Mouse (Mus musculus): Measurements from ENCODE around the gene Dkk2. TPM values are rescaled to one million over a fixed set of nuclear protein-coding genes. Genes with fewer than 3 reads are reported as not detected.

The Dkk2 gene
- polyA plus RNA-seq, 2 experiments = 0.24 to 0.35 TPM

GRCm38 (mm10) chr3:132131939-132132338 lies 46.8 kb downstream of the Dkk2 start:
- TF ChIP-seq CTCF (IDR thresholded peaks at IDR 0.05; ENCODE audit: low read depth) (no peak), EP300 (IDR thresholded peaks at IDR 0.05; ENCODE audit: low read depth) (no peak)
- Histone ChIP-seq H3K9me3 (ENCODE audit: control insufficient read depth, low read length) (no peaks in the 10 kb centered on the region), H3K4me1 (replicated peaks; ENCODE audit: control insufficient read depth in 2 of 2, insufficient read depth in 2 of 2, low read length in 1 of 2) (no peaks in the 10 kb centered on the region), H3K27ac (no peak overlapping the region), H3K27me3 (ENCODE audit: control insufficient read depth, insufficient read depth, low read length) (no peaks in the 10 kb centered on the region), H3K36me3 (replicated peaks; ENCODE audit: control insufficient read depth, insufficient read depth, low read depth) (no peaks in the 10 kb centered on the region), H3K4me2 (ENCODE audit: low read depth) (no peak overlapping the region), H3K4me3 (ENCODE audit: insufficient read depth in 1 of 2, low read depth in 2 of 2, low read length in 2 of 2) (no peak overlapping the region), H3K9ac (replicated peaks) (no peak overlapping the region)
- 69% methylated on average over 4 of the region's 4 CpGs for WGBS (ENCODE audit: insufficient replicate concordance)
- no peak for DNase-seq (ENCODE audit: low read depth in 3 of 3, low spot score in 3 of 3)
- no peak for ATAC-seq (ENCODE audit: insufficient read depth)

GRCm38 (mm10) chr3:132134502-132134901 lies 49.4 kb downstream of the Dkk2 start:
- TF ChIP-seq CTCF (IDR thresholded peaks at IDR 0.05; ENCODE audit: low read depth) = no peak
- TF ChIP-seq EP300 (IDR thresholded peaks at IDR 0.05; ENCODE audit: low read depth) = no peak
- H3K4me1 ChIP-seq (replicated peaks; ENCODE audit: control insufficient read depth in 2 of 2, insufficient read depth in 2 of 2, low read length in 1 of 2) = no peaks in the 10 kb centered on the region
- DNase-seq (ENCODE audit: low read depth in 3 of 3, low spot score in 3 of 3) (no peak), ATAC-seq (ENCODE audit: insufficient read depth) (no peak)
- WGBS (ENCODE audit: insufficient replicate concordance) = 17% methylated on average over 1 of the region's 1 CpGs
- no peaks in the 10 kb centered on the region for H3K9me3 ChIP-seq (ENCODE audit: control insufficient read depth, low read length)
- no peak overlapping the region for H3K4me2 ChIP-seq (ENCODE audit: low read depth)
- H3K9ac ChIP-seq (replicated peaks) = no peak overlapping the region
- no peaks in the 10 kb centered on the region for H3K27me3 ChIP-seq (ENCODE audit: control insufficient read depth, insufficient read depth, low read length)
- no peaks in the 10 kb centered on the region for H3K36me3 ChIP-seq (replicated peaks; ENCODE audit: control insufficient read depth, insufficient read depth, low read depth)
- no peak overlapping the region for H3K4me3 ChIP-seq (ENCODE audit: insufficient read depth in 1 of 2, low read depth in 2 of 2, low read length in 2 of 2)
- no peak overlapping the region for H3K27ac ChIP-seq

- no peak overlapping the region for H3K4me2 ChIP-seq (ENCODE audit: low read depth)
- no peak for ATAC-seq (ENCODE audit: insufficient read depth)
- H3K27me3 ChIP-seq (ENCODE audit: control insufficient read depth, insufficient read depth, low read length) = no peaks in the 10 kb centered on the region
- TF ChIP-seq EP300 (IDR thresholded peaks at IDR 0.05; ENCODE audit: low read depth) (no peak), CTCF (IDR thresholded peaks at IDR 0.05; ENCODE audit: low read depth) (no peak)
- no peaks in the 10 kb centered on the region for H3K9me3 ChIP-seq (ENCODE audit: control insufficient read depth, low read length)
- no peak overlapping the region for H3K27ac ChIP-seq
- H3K36me3 ChIP-seq (replicated peaks; ENCODE audit: control insufficient read depth, insufficient read depth, low read depth) = no peaks in the 10 kb centered on the region
- H3K4me1 ChIP-seq (replicated peaks; ENCODE audit: control insufficient read depth in 2 of 2, insufficient read depth in 2 of 2, low read length in 1 of 2) = no peaks in the 10 kb centered on the region
- 70% methylated on average over 11 of the region's 11 CpGs for WGBS (ENCODE audit: insufficient replicate concordance)
- no peak overlapping the region for H3K4me3 ChIP-seq (ENCODE audit: insufficient read depth in 1 of 2, low read depth in 2 of 2, low read length in 2 of 2)
- H3K9ac ChIP-seq (replicated peaks) = no peak overlapping the region
- no peak for DNase-seq (ENCODE audit: low read depth in 3 of 3, low spot score in 3 of 3)
Observed at GRCm38 (mm10) chr3:132137802-132138378, 52.8 kb downstream of the Dkk2 start.

GRCm38 (mm10) chr3:132141031-132141430 lies 55.9 kb downstream of the Dkk2 start:
- H3K9ac ChIP-seq (replicated peaks) = no peak overlapping the region
- no peak for DNase-seq (ENCODE audit: low read depth in 3 of 3, low spot score in 3 of 3)
- H3K4me3 ChIP-seq (ENCODE audit: insufficient read depth in 1 of 2, low read depth in 2 of 2, low read length in 2 of 2) = no peak overlapping the region
- no peaks in the 10 kb centered on the region for H3K27me3 ChIP-seq (ENCODE audit: control insufficient read depth, insufficient read depth, low read length)
- no peaks in the 10 kb centered on the region for H3K36me3 ChIP-seq (replicated peaks; ENCODE audit: control insufficient read depth, insufficient read depth, low read depth)
- H3K27ac ChIP-seq = no peak overlapping the region
- no peak for ATAC-seq (ENCODE audit: insufficient read depth)
- TF ChIP-seq CTCF (IDR thresholded peaks at IDR 0.05; ENCODE audit: low read depth) (no peak), EP300 (IDR thresholded peaks at IDR 0.05; ENCODE audit: low read depth) (no peak)
- no peaks in the 10 kb centered on the region for H3K9me3 ChIP-seq (ENCODE audit: control insufficient read depth, low read length)
- no peak overlapping the region for H3K4me2 ChIP-seq (ENCODE audit: low read depth)
- 34% methylated on average over 4 of the region's 4 CpGs for WGBS (ENCODE audit: insufficient replicate concordance)
- H3K4me1 ChIP-seq (replicated peaks; ENCODE audit: control insufficient read depth in 2 of 2, insufficient read depth in 2 of 2, low read length in 1 of 2) = no peaks in the 10 kb centered on the region

GRCm38 (mm10) chr3:132149446-132150025 lies 64.4 kb downstream of the Dkk2 start:
- no peaks in the 10 kb centered on the region for H3K27me3 ChIP-seq (ENCODE audit: control insufficient read depth, insufficient read depth, low read length)
- TF ChIP-seq CTCF (IDR thresholded peaks at IDR 0.05; ENCODE audit: low read depth) (no peak), EP300 (IDR thresholded peaks at IDR 0.05; ENCODE audit: low read depth) (no peak)
- no peaks in the 10 kb centered on the region for H3K9me3 ChIP-seq (ENCODE audit: control insufficient read depth, low read length)
- WGBS (ENCODE audit: insufficient replicate concordance) = 46% methylated on average over 6 of the region's 6 CpGs
- H3K4me3 ChIP-seq (ENCODE audit: insufficient read depth in 1 of 2, low read depth in 2 of 2, low read length in 2 of 2) = no peak overlapping the region
- ATAC-seq (ENCODE audit: insufficient read depth) (no peak), DNase-seq (ENCODE audit: low read depth in 3 of 3, low spot score in 3 of 3) (no peak)
- no peak overlapping the region for H3K27ac ChIP-seq
- no peak overlapping the region for H3K4me2 ChIP-seq (ENCODE audit: low read depth)
- no peaks in the 10 kb centered on the region for H3K36me3 ChIP-seq (replicated peaks; ENCODE audit: control insufficient read depth, insufficient read depth, low read depth)
- no peak overlapping the region for H3K9ac ChIP-seq (replicated peaks)
- no peaks in the 10 kb centered on the region for H3K4me1 ChIP-seq (replicated peaks; ENCODE audit: control insufficient read depth in 2 of 2, insufficient read depth in 2 of 2, low read length in 1 of 2)

Data from liver, embryonic 14.5 days (tissue).